Mouse (Mus musculus): ENCODE measurements around the gene Mtch2.

Gene Mtch2

DNA sequence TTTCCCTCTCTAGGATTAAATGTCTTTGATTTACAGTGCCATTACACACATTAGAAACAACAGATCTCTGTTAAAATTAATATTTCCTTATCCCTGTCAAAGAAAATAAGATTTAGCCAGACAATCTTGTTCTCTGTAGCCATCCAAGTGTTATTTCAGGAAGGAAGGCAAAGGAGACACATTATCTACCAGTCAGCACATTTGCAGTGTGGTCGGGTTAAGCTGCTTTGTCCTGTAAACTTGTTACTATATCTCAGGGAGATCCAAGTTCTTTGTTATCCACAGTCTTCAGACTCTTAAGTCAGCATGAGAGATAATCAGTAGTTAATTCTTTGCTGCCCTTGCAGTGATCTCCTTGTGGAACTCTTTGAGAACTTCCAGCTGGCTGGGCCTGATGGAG lies 63.9 kb downstream of the Mtch2 start:
- DNase-seq (ENCODE audit: low read depth) = no peak

DNA sequence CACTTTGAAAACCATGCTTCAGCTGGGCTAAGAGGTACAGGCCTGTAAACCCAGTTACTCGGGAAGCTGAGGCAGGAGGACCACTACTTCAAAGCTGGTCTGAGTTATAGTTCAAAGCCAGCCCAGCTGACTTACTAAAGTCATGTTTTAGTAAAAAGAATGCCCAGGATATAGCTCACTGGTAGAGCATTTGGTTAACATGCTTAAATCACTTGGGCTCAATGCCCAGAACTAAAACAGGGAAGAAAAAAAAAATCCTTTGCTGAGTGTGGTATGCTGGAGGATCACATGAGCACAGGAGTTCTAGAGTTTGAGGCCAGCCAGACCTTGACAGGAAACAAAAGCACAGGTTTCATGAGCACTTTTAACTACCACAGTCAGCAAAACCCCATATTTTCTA lies 64.7 kb downstream of the Mtch2 start:
- DNase-seq (ENCODE audit: low read depth) = no peak

DNA sequence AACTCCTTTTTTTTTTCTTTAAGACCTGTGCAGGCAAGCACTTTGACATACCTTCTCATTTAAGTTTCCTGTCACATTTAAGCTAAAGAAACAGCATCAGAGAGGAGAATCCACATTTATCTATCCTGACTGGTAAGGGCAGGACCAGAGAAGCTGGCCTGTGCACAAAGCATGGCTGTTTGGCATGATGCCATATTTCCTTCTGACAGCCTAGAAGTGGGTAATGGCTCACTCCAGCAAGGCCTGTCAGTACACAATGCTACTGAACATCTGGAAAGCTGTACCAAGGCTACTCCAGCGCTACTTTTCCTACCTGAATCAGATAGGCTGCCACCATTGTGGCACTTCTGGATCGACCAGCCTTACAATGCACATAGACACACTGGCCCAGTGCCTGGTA lies 66.7 kb downstream of the Mtch2 start:
- no peak for DNase-seq (ENCODE audit: low read depth)

DNA sequence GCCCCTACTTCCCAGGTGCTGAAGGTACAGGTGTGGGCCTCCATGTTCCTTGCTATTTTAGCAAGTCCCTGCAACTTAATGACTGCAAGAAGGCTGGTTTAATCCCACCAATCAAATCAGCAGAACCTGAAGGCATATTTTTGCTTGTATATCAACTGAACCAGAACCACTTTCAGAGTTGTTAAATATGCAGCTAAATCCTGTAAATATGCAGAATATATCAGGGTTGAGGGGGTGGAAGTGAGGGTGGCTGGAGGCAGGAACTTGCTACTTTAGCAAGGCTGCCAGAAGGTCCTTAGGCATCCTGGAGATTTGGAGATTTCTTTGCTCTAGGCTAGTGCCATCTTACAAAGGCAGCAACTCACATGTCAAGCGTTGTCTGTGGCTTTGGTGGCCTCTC lies 68.6 kb downstream of the Mtch2 start:
- DNase-seq (ENCODE audit: low read depth) = no peak

All from induced T-regulatory cell, adult 2 months (primary cell).